Mouse (Mus musculus): ENCODE results near the gene Exoc6b. TPM values are rescaled to one million over a fixed set of nuclear protein-coding genes. Genes with fewer than 3 reads are reported as not detected.

Exoc6b gene
- polyA plus RNA-seq, 1 experiment from 2014 or later, result 31.2 TPM

GRCm38 (mm10) chr6:84580979-84581832 lies 488.1 kb downstream of the Exoc6b start:
- peaks cover 49% of the 10 kb centered on the region for H3K27me3 ChIP-seq (ENCODE audit: control insufficient read depth, insufficient read depth, low read length)

GRCm38 (mm10) chr6:84579508-84579907 lies 489.8 kb downstream of the Exoc6b start:
- Histone ChIP-seq H3K4me1 (ENCODE audit: control insufficient read depth, insufficient read depth, low read length) (peaks cover 22% of the 10 kb centered on the region), H3K9ac (ENCODE audit: low read length) (no peak overlapping the region), H3K27me3 (ENCODE audit: control insufficient read depth, insufficient read depth, low read length) (peaks cover 36% of the 10 kb centered on the region), H3K27ac (ENCODE audit: low read length) (no peak overlapping the region), H3K4me3 (replicated peaks; ENCODE audit: low read length) (no peak overlapping the region), H3K36me3 (ENCODE audit: control insufficient read depth, insufficient read depth, low read length) (no peaks in the 10 kb centered on the region), H3K9me3 (replicated peaks; ENCODE audit: control insufficient read depth, low read length) (no peaks in the 10 kb centered on the region), H3K4me2 (ENCODE audit: low read depth, low read length) (no peak overlapping the region)
- 64% methylated on average over 8 of the region's 8 CpGs for WGBS
- ATAC-seq (ENCODE audit: insufficient read depth, low FRiP score), result no peak

More at GRCm38 (mm10) chr6:84580979-84581832, 488.1 kb downstream of the Exoc6b start:
- WGBS, result 72% methylated on average over 6 of the region's 6 CpGs
- no peak overlapping the region for H3K4me3 ChIP-seq (replicated peaks; ENCODE audit: low read length)
- H3K9ac ChIP-seq (ENCODE audit: low read length), result no peak overlapping the region
- ATAC-seq (ENCODE audit: insufficient read depth, low FRiP score), result no peak
- no peaks in the 10 kb centered on the region for H3K9me3 ChIP-seq (replicated peaks; ENCODE audit: control insufficient read depth, low read length)
- H3K4me2 ChIP-seq (ENCODE audit: low read depth, low read length), result no peak overlapping the region
- H3K27ac ChIP-seq (ENCODE audit: low read length), result no peak overlapping the region
- peaks cover 33% of the 10 kb centered on the region for H3K4me1 ChIP-seq (ENCODE audit: control insufficient read depth, insufficient read depth, low read length)
- H3K36me3 ChIP-seq (ENCODE audit: control insufficient read depth, insufficient read depth, low read length), result no peaks in the 10 kb centered on the region

GRCm38 (mm10) chr6:84578928-84579327 lies 490.4 kb downstream of the Exoc6b start:
- H3K36me3 ChIP-seq (ENCODE audit: control insufficient read depth, insufficient read depth, low read length), result no peaks in the 10 kb centered on the region
- H3K4me1 ChIP-seq (ENCODE audit: control insufficient read depth, insufficient read depth, low read length), result peaks cover 18% of the 10 kb centered on the region
- no peak overlapping the region for H3K27ac ChIP-seq (ENCODE audit: low read length)
- no peak overlapping the region for H3K4me3 ChIP-seq (replicated peaks; ENCODE audit: low read length)
- WGBS, result 21% methylated on average over 5 of the region's 5 CpGs
- no peak for ATAC-seq (ENCODE audit: insufficient read depth, low FRiP score)
- H3K9ac ChIP-seq (ENCODE audit: low read length), result no peak overlapping the region
- H3K27me3 ChIP-seq (ENCODE audit: control insufficient read depth, insufficient read depth, low read length), result peaks cover 30% of the 10 kb centered on the region
- no peaks in the 10 kb centered on the region for H3K9me3 ChIP-seq (replicated peaks; ENCODE audit: control insufficient read depth, low read length)
- no peak overlapping the region for H3K4me2 ChIP-seq (ENCODE audit: low read depth, low read length)

GRCm38 (mm10) chr6:84577898-84578297 lies 491.4 kb downstream of the Exoc6b start:
- H3K27ac ChIP-seq (ENCODE audit: low read length), result no peak overlapping the region
- H3K9me3 ChIP-seq (replicated peaks; ENCODE audit: control insufficient read depth, low read length), result no peaks in the 10 kb centered on the region
- H3K36me3 ChIP-seq (ENCODE audit: control insufficient read depth, insufficient read depth, low read length), result no peaks in the 10 kb centered on the region
- H3K9ac ChIP-seq (ENCODE audit: low read length), result no peak overlapping the region
- H3K27me3 ChIP-seq (ENCODE audit: control insufficient read depth, insufficient read depth, low read length), result peaks cover 23% of the 10 kb centered on the region
- ATAC-seq (ENCODE audit: insufficient read depth, low FRiP score), result no peak
- no peak overlapping the region for H3K4me3 ChIP-seq (replicated peaks; ENCODE audit: low read length)
- H3K4me2 ChIP-seq (ENCODE audit: low read depth, low read length), result no peak overlapping the region
- 70% methylated on average over 4 of the region's 4 CpGs for WGBS
- H3K4me1 ChIP-seq (ENCODE audit: control insufficient read depth, insufficient read depth, low read length), result peaks cover 11% of the 10 kb centered on the region

- Histone ChIP-seq H3K9ac (ENCODE audit: low read length) (no peak overlapping the region), H3K27me3 (ENCODE audit: control insufficient read depth, insufficient read depth, low read length) (no peaks in the 10 kb centered on the region; the same call in 1 of the 2 replicates), H3K9me3 (replicated peaks; ENCODE audit: control insufficient read depth, low read length) (no peaks in the 10 kb centered on the region), H3K4me2 (ENCODE audit: low read depth, low read length) (peak overlapping the region; percentile 11; the same call in 1 of the 2 replicates), H3K4me3 (replicated peaks; ENCODE audit: low read length) (no peak overlapping the region), H3K36me3 (ENCODE audit: control insufficient read depth, insufficient read depth, low read length) (no peaks in the 10 kb centered on the region), H3K27ac (ENCODE audit: low read length) (no peak overlapping the region), H3K4me1 (ENCODE audit: control insufficient read depth, insufficient read depth, low read length) (peaks cover 17% of the 10 kb centered on the region)
- ATAC-seq (ENCODE audit: insufficient read depth, low FRiP score), result peak; percentile 45; the same call in 1 of the 2 replicates
- WGBS, result 44% methylated on average over 25 of the region's 25 CpGs
These were observed 495.2 kb downstream of the Exoc6b start for GRCm38 (mm10) chr6:84573905-84574660.

- WGBS, result 40% methylated on average over 3 of the region's 3 CpGs
- Histone ChIP-seq H3K27ac (ENCODE audit: low read length) (no peak overlapping the region), H3K4me2 (ENCODE audit: low read depth, low read length) (no peak overlapping the region), H3K9me3 (replicated peaks; ENCODE audit: control insufficient read depth, low read length) (no peaks in the 10 kb centered on the region), H3K4me1 (ENCODE audit: control insufficient read depth, insufficient read depth, low read length) (peaks cover 17% of the 10 kb centered on the region), H3K9ac (ENCODE audit: low read length) (no peak overlapping the region; the same call in 1 of the 2 replicates), H3K27me3 (ENCODE audit: control insufficient read depth, insufficient read depth, low read length) (no peaks in the 10 kb centered on the region; the same call in 1 of the 2 replicates), H3K36me3 (ENCODE audit: control insufficient read depth, insufficient read depth, low read length) (no peaks in the 10 kb centered on the region), H3K4me3 (replicated peaks; ENCODE audit: low read length) (no peak overlapping the region)
- ATAC-seq (ENCODE audit: insufficient read depth, low FRiP score), result no peak
These were observed 499.3 kb downstream of the Exoc6b start for GRCm38 (mm10) chr6:84570039-84570438.

- H3K27ac ChIP-seq (ENCODE audit: low read length), result no peak overlapping the region
These were observed 499.7 kb downstream of the Exoc6b start for GRCm38 (mm10) chr6:84569590-84569989.

GRCm38 (mm10) chr6:84568880-84569279 lies 500.4 kb downstream of the Exoc6b start:
- Histone ChIP-seq H3K9ac (ENCODE audit: low read length) (no peak overlapping the region), H3K4me3 (replicated peaks; ENCODE audit: low read length) (no peak overlapping the region), H3K4me1 (ENCODE audit: control insufficient read depth, insufficient read depth, low read length) (peaks cover 14% of the 10 kb centered on the region), H3K27me3 (ENCODE audit: control insufficient read depth, insufficient read depth, low read length) (no peaks in the 10 kb centered on the region; the same call in 1 of the 2 replicates), H3K4me2 (ENCODE audit: low read depth, low read length) (no peak overlapping the region), H3K27ac (ENCODE audit: low read length) (no peak overlapping the region), H3K9me3 (replicated peaks; ENCODE audit: control insufficient read depth, low read length) (no peaks in the 10 kb centered on the region), H3K36me3 (ENCODE audit: control insufficient read depth, insufficient read depth, low read length) (no peaks in the 10 kb centered on the region)
- WGBS, result 77% methylated on average over 6 of the region's 6 CpGs
- no peak for ATAC-seq (ENCODE audit: insufficient read depth, low FRiP score)

More at GRCm38 (mm10) chr6:84569590-84569989, 499.7 kb downstream of the Exoc6b start:
- Histone ChIP-seq H3K4me3 (replicated peaks; ENCODE audit: low read length) (no peak overlapping the region), H3K4me2 (ENCODE audit: low read depth, low read length) (no peak overlapping the region), H3K9ac (ENCODE audit: low read length) (no peak overlapping the region), H3K4me1 (ENCODE audit: control insufficient read depth, insufficient read depth, low read length) (peaks cover 17% of the 10 kb centered on the region), H3K36me3 (ENCODE audit: control insufficient read depth, insufficient read depth, low read length) (no peaks in the 10 kb centered on the region), H3K27me3 (ENCODE audit: control insufficient read depth, insufficient read depth, low read length) (no peaks in the 10 kb centered on the region; the same call in 1 of the 2 replicates), H3K9me3 (replicated peaks; ENCODE audit: control insufficient read depth, low read length) (no peaks in the 10 kb centered on the region)
- no peak for ATAC-seq (ENCODE audit: insufficient read depth, low FRiP score)

Data from stomach, embryonic 16.5 days (tissue).